Mouse (Mus musculus): ENCODE measurements around the gene Mecom. TPM values are rescaled to one million over a fixed set of nuclear protein-coding genes. Genes with fewer than 3 reads are reported as not detected.

Gene Mecom
- polyA plus RNA-seq, 1 experiment: not detected

- Histone ChIP-seq H3K4me1 (no peaks in the 10 kb centered on the region), H3K36me3 (replicated peaks; ENCODE audit: low read length) (no peaks in the 10 kb centered on the region), H3K9me3 (no peaks in the 10 kb centered on the region), H3K27me3 (replicated peaks) (no peaks in the 10 kb centered on the region), H3K4me3 (replicated peaks) (no peak overlapping the region)
- no peak for TF ChIP-seq FLI1 (IDR thresholded peaks at IDR 0.05; ENCODE audit: low read length)
- TF ChIP-seq GATA1 (IDR thresholded peaks at IDR 0.05; ENCODE audit: borderline replicate concordance, low read length): no peak
These were observed 261.3 kb downstream of the Mecom start for GRCm38 (mm10) chr3:30286529-30286928.

DNA sequence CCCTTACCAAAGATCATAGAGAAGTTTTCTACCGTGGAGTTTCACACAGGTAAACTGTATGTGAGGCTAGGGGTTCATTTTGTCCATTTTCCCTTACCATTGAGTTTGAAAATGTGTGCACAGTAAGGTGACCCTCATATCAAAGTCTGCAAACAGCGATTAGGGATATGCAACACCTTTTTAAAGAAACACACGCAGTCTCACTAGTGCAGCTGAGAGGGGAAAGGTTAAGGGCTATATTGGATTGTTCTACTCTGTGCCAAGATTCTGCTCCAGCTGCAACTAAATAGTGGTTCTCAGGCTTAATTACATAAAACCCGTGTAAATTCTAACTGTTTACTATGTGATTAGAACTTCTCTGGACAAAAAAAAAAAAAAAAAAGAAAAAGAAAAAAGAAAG lies 263.7 kb downstream of the Mecom start:
- H3K9me3 ChIP-seq: no peaks in the 10 kb centered on the region
- H3K4me1 ChIP-seq: no peaks in the 10 kb centered on the region
- H3K36me3 ChIP-seq (replicated peaks; ENCODE audit: low read length): no peaks in the 10 kb centered on the region
- no peaks in the 10 kb centered on the region for H3K27me3 ChIP-seq (replicated peaks)
- TF ChIP-seq FLI1 (IDR thresholded peaks at IDR 0.05; ENCODE audit: low read length) (no peak), GATA1 (IDR thresholded peaks at IDR 0.05; ENCODE audit: borderline replicate concordance, low read length) (no peak)
- H3K4me3 ChIP-seq (replicated peaks): no peak overlapping the region

- no peak for TF ChIP-seq FLI1 (IDR thresholded peaks at IDR 0.05; ENCODE audit: low read length)
- no peak for TF ChIP-seq GATA1 (IDR thresholded peaks at IDR 0.05; ENCODE audit: borderline replicate concordance, low read length)
- no peak overlapping the region for H3K4me3 ChIP-seq (replicated peaks)
- H3K9me3 ChIP-seq: no peaks in the 10 kb centered on the region
- no peaks in the 10 kb centered on the region for H3K27me3 ChIP-seq (replicated peaks)
- H3K36me3 ChIP-seq (replicated peaks; ENCODE audit: low read length): no peaks in the 10 kb centered on the region
- no peaks in the 10 kb centered on the region for H3K4me1 ChIP-seq
These were observed 264.2 kb downstream of the Mecom start for GRCm38 (mm10) chr3:30283562-30283961.

GRCm38 (mm10) chr3:30277569-30277968 lies 270.2 kb downstream of the Mecom start:
- no peaks in the 10 kb centered on the region for H3K9me3 ChIP-seq
- no peaks in the 10 kb centered on the region for H3K4me1 ChIP-seq
- no peak for TF ChIP-seq FLI1 (IDR thresholded peaks at IDR 0.05; ENCODE audit: low read length)
- no peak for TF ChIP-seq GATA1 (IDR thresholded peaks at IDR 0.05; ENCODE audit: borderline replicate concordance, low read length)
- no peak overlapping the region for H3K4me3 ChIP-seq (replicated peaks)
- H3K36me3 ChIP-seq (replicated peaks; ENCODE audit: low read length): no peaks in the 10 kb centered on the region
- H3K27me3 ChIP-seq (replicated peaks): no peaks in the 10 kb centered on the region

- no peaks in the 10 kb centered on the region for H3K4me1 ChIP-seq
- no peaks in the 10 kb centered on the region for H3K9me3 ChIP-seq
- no peaks in the 10 kb centered on the region for H3K36me3 ChIP-seq (replicated peaks; ENCODE audit: low read length)
- no peaks in the 10 kb centered on the region for H3K27me3 ChIP-seq (replicated peaks)
- no peak overlapping the region for H3K4me3 ChIP-seq (replicated peaks)
- no peak for TF ChIP-seq FLI1 (IDR thresholded peaks at IDR 0.05; ENCODE audit: low read length)
- no peak for TF ChIP-seq GATA1 (IDR thresholded peaks at IDR 0.05; ENCODE audit: borderline replicate concordance, low read length)
These were observed 271.7 kb downstream of the Mecom start for GRCm38 (mm10) chr3:30276099-30276498.

DNA sequence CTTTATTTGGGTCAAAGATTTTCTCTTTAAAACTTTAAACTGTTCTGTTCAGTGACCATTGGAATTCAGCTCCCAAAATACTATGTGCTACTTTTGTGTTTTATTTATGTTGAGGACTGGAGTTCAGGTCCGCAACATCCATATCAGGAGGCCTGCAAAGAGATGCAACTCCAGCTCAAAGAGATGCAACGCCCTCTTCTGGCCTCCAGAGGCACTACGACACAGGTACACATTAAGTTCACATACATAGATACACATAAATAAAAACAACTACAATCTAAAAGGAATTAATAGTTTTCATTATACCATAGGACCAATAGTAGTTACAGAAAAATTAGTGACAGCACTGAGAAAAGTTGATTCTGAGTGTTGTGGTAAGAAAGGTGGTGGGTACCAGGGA lies 278.6 kb downstream of the Mecom start:
- Histone ChIP-seq H3K4me3 (replicated peaks) (no peak overlapping the region), H3K9me3 (no peaks in the 10 kb centered on the region), H3K36me3 (replicated peaks; ENCODE audit: low read length) (no peaks in the 10 kb centered on the region), H3K27me3 (replicated peaks) (no peaks in the 10 kb centered on the region), H3K4me1 (no peaks in the 10 kb centered on the region)
- no peak for TF ChIP-seq GATA1 (IDR thresholded peaks at IDR 0.05; ENCODE audit: borderline replicate concordance, low read length)

DNA sequence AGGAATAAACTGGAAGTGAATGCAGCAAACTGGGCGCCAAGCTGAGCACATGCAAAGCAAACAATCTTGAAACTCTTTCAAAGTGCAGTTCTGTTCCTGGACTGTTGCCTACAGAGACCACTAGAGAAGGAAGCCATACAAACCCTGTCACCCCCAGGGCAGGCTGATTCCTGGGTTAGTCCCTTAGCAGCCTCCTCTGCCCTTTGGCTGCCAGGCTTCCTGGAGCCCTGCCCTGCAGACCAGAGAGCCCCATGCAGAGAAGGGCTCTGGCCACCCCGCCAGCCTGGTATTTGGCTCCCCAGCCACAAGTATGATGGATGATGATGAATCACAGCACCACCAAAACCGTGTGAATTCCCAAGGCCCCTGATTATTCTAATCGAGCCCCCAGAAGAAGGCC lies 286.9 kb downstream of the Mecom start:
- no peak for TF ChIP-seq GATA1 (IDR thresholded peaks at IDR 0.05; ENCODE audit: borderline replicate concordance, low read length)
- no peak for TF ChIP-seq FLI1 (IDR thresholded peaks at IDR 0.05; ENCODE audit: low read length)
- H3K9me3 ChIP-seq: no peaks in the 10 kb centered on the region
- no peaks in the 10 kb centered on the region for H3K4me1 ChIP-seq
- H3K27me3 ChIP-seq (replicated peaks): no peaks in the 10 kb centered on the region
- H3K4me3 ChIP-seq (replicated peaks): no peak overlapping the region
- no peaks in the 10 kb centered on the region for H3K36me3 ChIP-seq (replicated peaks; ENCODE audit: low read length)

DNA sequence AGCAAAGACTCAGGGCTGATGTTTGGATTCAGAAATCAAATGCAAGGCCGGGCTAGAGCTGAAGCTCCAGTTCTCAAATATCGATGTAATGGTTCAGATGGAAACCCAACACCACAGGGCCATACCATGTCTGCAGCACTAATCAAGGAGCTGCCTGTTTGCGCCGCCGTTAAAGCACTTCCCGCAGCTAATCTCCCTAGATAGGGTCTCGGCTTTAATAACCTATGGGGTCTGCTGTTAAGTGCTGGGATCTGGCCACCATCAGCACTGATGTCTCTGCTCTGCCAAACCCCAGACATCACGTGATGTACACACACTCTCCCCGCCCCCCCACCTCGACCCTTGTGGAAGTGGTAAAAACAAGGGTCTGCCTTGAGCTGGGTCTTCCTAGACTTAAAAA lies 289.4 kb downstream of the Mecom start:
- TF ChIP-seq GATA1 (IDR thresholded peaks at IDR 0.05; ENCODE audit: borderline replicate concordance, low read length): no peak
- TF ChIP-seq FLI1 (IDR thresholded peaks at IDR 0.05; ENCODE audit: low read length): no peak
- Histone ChIP-seq H3K9me3 (no peaks in the 10 kb centered on the region), H3K4me1 (no peaks in the 10 kb centered on the region), H3K27me3 (replicated peaks) (no peaks in the 10 kb centered on the region), H3K36me3 (replicated peaks; ENCODE audit: low read length) (no peaks in the 10 kb centered on the region), H3K4me3 (replicated peaks) (no peak overlapping the region)

GRCm38 (mm10) chr3:30257776-30258175 lies 290.0 kb downstream of the Mecom start:
- no peak overlapping the region for H3K4me3 ChIP-seq (replicated peaks)
- no peak for TF ChIP-seq GATA1 (IDR thresholded peaks at IDR 0.05; ENCODE audit: borderline replicate concordance, low read length)
- no peak for TF ChIP-seq FLI1 (IDR thresholded peaks at IDR 0.05; ENCODE audit: low read length)
- H3K9me3 ChIP-seq: no peaks in the 10 kb centered on the region
- no peaks in the 10 kb centered on the region for H3K4me1 ChIP-seq
- no peaks in the 10 kb centered on the region for H3K27me3 ChIP-seq (replicated peaks)
- H3K36me3 ChIP-seq (replicated peaks; ENCODE audit: low read length): no peaks in the 10 kb centered on the region

DNA sequence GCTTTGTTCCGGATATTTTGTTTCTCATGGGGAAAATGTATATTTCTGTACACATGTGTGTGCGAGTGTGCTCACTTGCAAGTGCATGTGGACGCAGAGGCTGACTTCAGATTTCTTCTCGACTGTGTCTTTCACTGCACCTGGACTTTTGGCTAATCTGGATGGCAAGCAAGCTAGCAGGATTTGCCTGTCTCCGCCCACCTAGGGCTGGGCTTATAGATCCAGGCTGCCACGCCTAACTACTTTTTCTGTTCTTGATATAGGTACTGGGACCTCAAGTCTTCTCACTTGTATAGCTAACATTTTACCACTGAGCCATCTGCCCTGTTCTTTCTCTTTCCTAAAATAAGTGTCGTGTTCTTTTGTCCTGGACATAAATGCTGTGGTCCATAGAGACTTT lies 290.9 kb downstream of the Mecom start:
- H3K4me1 ChIP-seq: no peaks in the 10 kb centered on the region
- no peak for TF ChIP-seq FLI1 (IDR thresholded peaks at IDR 0.05; ENCODE audit: low read length)
- no peak for TF ChIP-seq GATA1 (IDR thresholded peaks at IDR 0.05; ENCODE audit: borderline replicate concordance, low read length)
- H3K4me3 ChIP-seq (replicated peaks): no peak overlapping the region
- no peaks in the 10 kb centered on the region for H3K27me3 ChIP-seq (replicated peaks)
- H3K9me3 ChIP-seq: no peaks in the 10 kb centered on the region
- H3K36me3 ChIP-seq (replicated peaks; ENCODE audit: low read length): no peaks in the 10 kb centered on the region

- TF ChIP-seq FLI1 (IDR thresholded peaks at IDR 0.05; ENCODE audit: low read length): no peak
- no peak for TF ChIP-seq GATA1 (IDR thresholded peaks at IDR 0.05; ENCODE audit: borderline replicate concordance, low read length)
These were observed 292.0 kb downstream of the Mecom start for GRCm38 (mm10) chr3:30255828-30256227.

More at GRCm38 (mm10) chr3:30255828-30256227, 292.0 kb downstream of the Mecom start:
- H3K27me3 ChIP-seq (replicated peaks): no peaks in the 10 kb centered on the region
- H3K36me3 ChIP-seq (replicated peaks; ENCODE audit: low read length): no peaks in the 10 kb centered on the region
- H3K4me1 ChIP-seq: no peaks in the 10 kb centered on the region
- H3K9me3 ChIP-seq: no peaks in the 10 kb centered on the region
- no peak overlapping the region for H3K4me3 ChIP-seq (replicated peaks)
